Mouse (Mus musculus) ES-E14 (cell line): ENCODE measurements around the gene Ralb.

Experiments
- CHD2 ChIP-seq: IDR thresholded peaks from 2 replicates; pipeline ENCODE4 v1.6.1; 2014; ENCODE audit warnings: mild to moderate bottlenecking, low read depth, low read length, inconsistent platforms
- ZC3H11A ChIP-seq: IDR thresholded peaks from 2 replicates; pipeline ENCODE4 v1.6.1; 2012; ENCODE audit warnings: low read depth, mild to moderate bottlenecking, inconsistent platforms, low read length, borderline replicate concordance

GRCm38 (mm10) chr1:119421576-119422421 is 82.8 kb downstream of the Ralb start, which contains the start of gene Inhbb:
- TF ChIP-seq ZC3H11A (no peak), CHD2 (no peak)
